Mouse (Mus musculus) right cerebral cortex, postnatal 25 days (tissue): ENCODE data around the gene Abr.

Experiments
- DNase-seq: peaks from one replicate; pipeline ENCODE4 v3.0.0; 2022

The Abr gene

GRCm38 (mm10) chr11:76449520-76450201 is 172.5 kb downstream of the Abr start:
- DNase-seq = peak; percentile 79

- DNase-seq = no peak
Observed at GRCm38 (mm10) chr11:76446251-76446650, 175.9 kb downstream of the Abr start.

- no peak for DNase-seq
Observed at GRCm38 (mm10) chr11:76445459-76445858, 176.7 kb downstream of the Abr start.

GRCm38 (mm10) chr11:76439666-76440065 is 182.4 kb downstream of the Abr start:
- DNase-seq = no peak

GRCm38 (mm10) chr11:76436864-76437437 is 185.2 kb downstream of the Abr start:
- DNase-seq = peak; percentile 51

GRCm38 (mm10) chr11:76436009-76436408 is 186.1 kb downstream of the Abr start:
- DNase-seq = no peak

- no peak for DNase-seq
Observed at GRCm38 (mm10) chr11:76429966-76430631, 192.0 kb downstream of the Abr start.

GRCm38 (mm10) chr11:76429556-76429955 is 192.6 kb downstream of the Abr start:
- no peak for DNase-seq

GRCm38 (mm10) chr11:76429046-76429445 is 193.1 kb downstream of the Abr start:
- DNase-seq = no peak

GRCm38 (mm10) chr11:76427781-76428180 is 194.3 kb downstream of the Abr start:
- DNase-seq = no peak

GRCm38 (mm10) chr11:76425749-76426148 is 196.4 kb downstream of the Abr start:
- DNase-seq = no peak

GRCm38 (mm10) chr11:76420896-76421295 is 201.2 kb downstream of the Abr start:
- DNase-seq = no peak

GRCm38 (mm10) chr11:76419179-76419578 is 202.9 kb downstream of the Abr start:
- no peak for DNase-seq

GRCm38 (mm10) chr11:76418423-76418822 is 203.7 kb downstream of the Abr start:
- DNase-seq = peak; percentile 58

- no peak for DNase-seq
Observed at GRCm38 (mm10) chr11:76415985-76416384, 206.1 kb downstream of the Abr start.

- no peak for DNase-seq
Observed at GRCm38 (mm10) chr11:76415001-76415400, 207.1 kb downstream of the Abr start.

GRCm38 (mm10) chr11:76413202-76413601 is 208.9 kb downstream of the Abr start:
- DNase-seq = no peak

- DNase-seq = peak; percentile 46
Observed at GRCm38 (mm10) chr11:76410826-76411225, 211.3 kb downstream of the Abr start.

- peak; percentile 94 for DNase-seq
Observed at GRCm38 (mm10) chr11:76406702-76407583, 215.2 kb downstream of the Abr start, which contains the start of gene Timm22. Timm22 (plus strand) TSS chr11:76406952.

GRCm38 (mm10) chr11:76405626-76406264 is 216.4 kb downstream of the Abr start:
- DNase-seq = no peak

GRCm38 (mm10) chr11:76405113-76405512 is 217.0 kb downstream of the Abr start:
- no peak for DNase-seq

- DNase-seq = no peak
Observed at GRCm38 (mm10) chr11:76401398-76401797, 220.7 kb downstream of the Abr start.
